Mouse (Mus musculus): ENCODE results near the gene Pla2r1. TPM values are rescaled to one million over a fixed set of nuclear protein-coding genes. Genes with fewer than 3 reads are reported as not detected.

The Pla2r1 gene
- polyA plus RNA-seq, 1 experiment from 2014 or later, result 0.19 TPM

GRCm38 (mm10) chr2:60387363-60387762, 165.7 kb downstream of the Pla2r1 start:
- H3K36me3 ChIP-seq (ENCODE audit: poor library complexity, severe bottlenecking), result no peaks in the 10 kb centered on the region
- no peaks in the 10 kb centered on the region for H3K9me3 ChIP-seq (replicated peaks)
- no peak for ATAC-seq
- H3K4me3 ChIP-seq, result no peak overlapping the region
- 0 out of 2 replicates have a peak, but pooled peaks cover 3% of the 10 kb centered on the region for H3K4me1 ChIP-seq
- H3K27me3 ChIP-seq, result peaks cover 16% of the 10 kb centered on the region
- WGBS, result 65% methylated on average over 3 of the region's 3 CpGs
- H3K4me2 ChIP-seq, result no peak overlapping the region
- H3K9ac ChIP-seq, result no peak overlapping the region
- no peak overlapping the region for H3K27ac ChIP-seq

DNA sequence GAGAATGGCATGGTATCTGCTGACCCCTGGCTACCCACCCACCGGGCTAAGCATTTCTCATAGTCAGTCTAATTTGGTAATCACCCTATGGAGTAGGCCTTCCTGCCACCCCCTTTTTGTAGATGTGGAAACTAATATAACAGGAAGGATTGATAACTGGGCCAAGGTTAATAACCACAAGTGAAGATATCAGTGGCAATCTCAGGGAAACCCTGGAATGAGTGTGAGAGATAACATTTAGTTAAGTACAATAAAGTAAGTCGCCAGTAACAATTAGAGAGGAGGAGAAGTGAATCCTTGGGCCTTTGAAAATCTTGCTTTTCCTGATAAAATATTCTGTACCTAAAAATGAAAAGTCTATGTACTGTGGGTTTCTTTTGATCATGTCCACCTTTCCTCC, 166.3 kb downstream of the Pla2r1 start:
- H3K9ac ChIP-seq, result no peak overlapping the region
- H3K4me2 ChIP-seq, result no peak overlapping the region
- H3K4me3 ChIP-seq, result no peak overlapping the region
- H3K36me3 ChIP-seq (ENCODE audit: poor library complexity, severe bottlenecking), result no peaks in the 10 kb centered on the region
- no peak overlapping the region for H3K27ac ChIP-seq
- ATAC-seq, result no peak
- 0 out of 2 replicates have a peak, but pooled peaks cover 3% of the 10 kb centered on the region for H3K4me1 ChIP-seq
- WGBS, result 89% methylated on average over 2 of the region's 2 CpGs
- no peaks in the 10 kb centered on the region for H3K9me3 ChIP-seq (replicated peaks)
- peaks cover 21% of the 10 kb centered on the region for H3K27me3 ChIP-seq

- H3K4me2 ChIP-seq, result no peak overlapping the region
- H3K9ac ChIP-seq, result no peak overlapping the region
- H3K27me3 ChIP-seq, result peaks cover 21% of the 10 kb centered on the region
- no peak overlapping the region for H3K4me3 ChIP-seq
- no peak overlapping the region for H3K27ac ChIP-seq
- no peaks in the 10 kb centered on the region for H3K9me3 ChIP-seq (replicated peaks)
- ATAC-seq, result no peak
- no peaks in the 10 kb centered on the region for H3K36me3 ChIP-seq (ENCODE audit: poor library complexity, severe bottlenecking)
- H3K4me1 ChIP-seq, result 0 out of 2 replicates have a peak, but pooled peaks cover 3% of the 10 kb centered on the region
These were observed 168.4 kb downstream of the Pla2r1 start for GRCm38 (mm10) chr2:60384763-60385085.

- peaks cover 21% of the 10 kb centered on the region for H3K27me3 ChIP-seq
- no peak overlapping the region for H3K4me3 ChIP-seq
- no peak overlapping the region for H3K9ac ChIP-seq
- H3K4me1 ChIP-seq, result 0 out of 2 replicates have a peak, but pooled peaks cover 3% of the 10 kb centered on the region
- no peak for ATAC-seq
- 33% methylated on average over 7 of the region's 7 CpGs for WGBS
- no peaks in the 10 kb centered on the region for H3K9me3 ChIP-seq (replicated peaks)
- H3K27ac ChIP-seq, result no peak overlapping the region
- no peaks in the 10 kb centered on the region for H3K36me3 ChIP-seq (ENCODE audit: poor library complexity, severe bottlenecking)
- no peak overlapping the region for H3K4me2 ChIP-seq
These were observed 168.9 kb downstream of the Pla2r1 start for GRCm38 (mm10) chr2:60384083-60384762.

GRCm38 (mm10) chr2:60382858-60383669, 170.0 kb downstream of the Pla2r1 start, which contains the start of gene Ly75:
Ly75 (minus strand) TSS chr2:60383303.
- peak; percentile 100 for ATAC-seq
- Histone ChIP-seq H3K4me1 (0 out of 2 replicates have a peak, but pooled peaks cover 3% of the 10 kb centered on the region), H3K9me3 (replicated peaks) (no peaks in the 10 kb centered on the region), H3K36me3 (ENCODE audit: poor library complexity, severe bottlenecking) (no peaks in the 10 kb centered on the region), H3K4me3 (peak within 1 kb of the TSS; percentile 49), H3K27ac (no peak within 1 kb of the TSS), H3K4me2 (peak within 1 kb of the TSS; percentile 76), H3K9ac (peak within 1 kb of the TSS; percentile 54), H3K27me3 (peaks cover 21% of the 10 kb centered on the region)
- 1% methylated on average over 46 of the region's 46 CpGs for WGBS

DNA sequence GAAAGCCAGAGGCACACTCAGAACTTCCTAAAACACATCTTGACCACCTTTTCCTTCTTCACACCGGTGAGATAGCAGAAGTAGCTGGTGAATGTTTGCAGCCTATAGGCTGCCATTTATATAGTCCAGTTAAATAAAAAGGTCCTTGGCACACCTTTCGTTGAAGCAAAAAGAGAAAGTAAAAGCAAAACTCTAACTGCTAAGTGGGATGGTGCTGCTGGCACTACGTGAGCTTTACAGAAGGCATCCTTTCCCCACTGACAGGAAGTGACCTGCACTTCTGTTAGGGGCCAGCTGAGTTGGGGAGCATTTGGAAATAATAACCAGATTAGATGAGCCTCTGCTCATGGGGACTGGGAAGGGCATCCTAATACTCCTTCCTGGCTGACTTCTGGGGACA, 170.8 kb downstream of the Pla2r1 start:
- Histone ChIP-seq H3K9ac (no peak overlapping the region), H3K4me1 (0 out of 2 replicates have a peak, but pooled peaks cover 3% of the 10 kb centered on the region), H3K9me3 (replicated peaks) (no peaks in the 10 kb centered on the region), H3K4me2 (peak overlapping the region; percentile 76), H3K27ac (no peak overlapping the region), H3K27me3 (peaks cover 21% of the 10 kb centered on the region), H3K4me3 (no peak overlapping the region), H3K36me3 (ENCODE audit: poor library complexity, severe bottlenecking) (no peaks in the 10 kb centered on the region)
- no peak for ATAC-seq
- WGBS, result 74% methylated on average over 3 of the region's 3 CpGs

- no peaks in the 10 kb centered on the region for H3K4me1 ChIP-seq
- H3K4me2 ChIP-seq, result no peak overlapping the region
- ATAC-seq, result no peak
- WGBS, result 83% methylated on average over 5 of the region's 5 CpGs
- no peak overlapping the region for H3K9ac ChIP-seq
- peaks cover 4% of the 10 kb centered on the region for H3K27me3 ChIP-seq
- no peaks in the 10 kb centered on the region for H3K9me3 ChIP-seq (replicated peaks)
- no peak overlapping the region for H3K27ac ChIP-seq
- H3K4me3 ChIP-seq, result no peak overlapping the region
- no peaks in the 10 kb centered on the region for H3K36me3 ChIP-seq (ENCODE audit: poor library complexity, severe bottlenecking)
These were observed 175.8 kb downstream of the Pla2r1 start for GRCm38 (mm10) chr2:60377260-60377659.

DNA sequence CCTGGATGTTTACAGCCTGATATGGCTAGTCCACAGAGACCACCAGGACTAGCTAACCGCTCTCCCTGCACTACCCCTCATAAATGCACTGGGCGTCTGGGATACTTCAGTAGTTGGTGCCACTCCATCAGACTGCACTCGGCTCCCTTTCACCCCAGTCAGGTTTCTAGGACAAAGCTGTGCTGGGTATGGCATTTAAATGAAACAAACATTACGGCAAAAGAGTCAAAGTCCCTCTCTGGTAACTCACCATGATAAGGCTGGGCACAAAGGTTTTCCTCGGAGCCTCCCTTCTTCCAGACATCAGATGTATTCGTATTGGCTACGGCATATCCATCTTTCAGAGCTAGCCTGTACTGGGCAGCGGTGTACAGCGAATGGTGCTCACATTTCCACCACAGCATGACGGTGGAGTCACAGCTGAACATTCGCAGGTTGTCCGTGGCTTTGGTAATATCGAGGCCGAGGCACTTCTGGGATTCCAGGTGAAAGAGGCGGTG, 177.4 kb downstream of the Pla2r1 start:
- no peak overlapping the region for H3K27ac ChIP-seq
- no peaks in the 10 kb centered on the region for H3K36me3 ChIP-seq (ENCODE audit: poor library complexity, severe bottlenecking)
- H3K9me3 ChIP-seq (replicated peaks), result no peaks in the 10 kb centered on the region
- no peak for ATAC-seq
- 94% methylated on average over 15 of the region's 15 CpGs for WGBS
- H3K4me1 ChIP-seq, result no peaks in the 10 kb centered on the region
- no peak overlapping the region for H3K9ac ChIP-seq
- H3K4me3 ChIP-seq, result no peak overlapping the region
- no peaks in the 10 kb centered on the region for H3K27me3 ChIP-seq
- H3K4me2 ChIP-seq, result no peak overlapping the region

DNA sequence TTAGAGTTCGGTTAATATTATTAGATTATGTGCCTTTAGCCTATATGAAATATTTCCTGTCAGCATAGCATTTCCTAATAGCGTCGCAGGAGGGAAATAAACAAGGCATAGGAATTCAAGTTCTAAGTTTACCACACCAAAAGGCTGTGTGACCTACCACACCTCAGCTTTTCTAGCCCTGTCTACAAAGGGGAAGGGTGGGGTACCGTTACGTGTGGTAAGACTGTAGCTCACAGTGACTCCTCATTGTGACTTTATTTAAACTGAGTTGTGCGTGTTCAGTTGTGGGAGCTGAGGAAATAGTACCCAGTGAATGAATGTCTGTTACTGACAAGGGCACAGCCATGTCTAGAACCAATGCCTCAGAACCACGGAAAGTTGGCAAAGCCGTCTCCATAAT, 178.0 kb downstream of the Pla2r1 start:
- Histone ChIP-seq H3K9me3 (replicated peaks) (no peaks in the 10 kb centered on the region), H3K27me3 (no peaks in the 10 kb centered on the region), H3K27ac (no peak overlapping the region), H3K9ac (no peak overlapping the region), H3K4me1 (no peaks in the 10 kb centered on the region), H3K4me2 (no peak overlapping the region), H3K4me3 (no peak overlapping the region), H3K36me3 (ENCODE audit: poor library complexity, severe bottlenecking) (no peaks in the 10 kb centered on the region)
- no peak for ATAC-seq
- 95% methylated on average over 8 of the region's 8 CpGs for WGBS

DNA sequence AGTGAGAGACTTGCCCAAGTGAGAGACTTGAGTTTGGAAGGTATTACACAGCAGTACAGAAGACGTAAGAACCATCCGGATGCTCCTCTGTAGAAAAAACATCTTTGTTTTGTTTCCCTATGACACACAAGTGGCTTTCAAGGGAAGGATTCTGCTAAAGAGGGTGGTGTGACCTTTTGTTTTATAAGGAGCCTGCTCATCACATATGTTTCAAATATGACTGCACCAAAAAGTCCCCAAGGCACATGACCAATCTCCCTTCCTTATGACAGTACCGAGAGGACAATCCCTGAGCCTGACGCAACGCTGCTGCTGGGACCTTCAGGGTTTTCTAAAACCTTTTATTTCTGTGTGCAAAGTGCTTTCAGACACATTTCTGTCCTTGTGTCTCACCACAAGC, 182.9 kb downstream of the Pla2r1 start:
- Histone ChIP-seq H3K27ac (no peak overlapping the region), H3K4me3 (no peak overlapping the region), H3K9me3 (replicated peaks) (no peaks in the 10 kb centered on the region), H3K36me3 (ENCODE audit: poor library complexity, severe bottlenecking) (no peaks in the 10 kb centered on the region), H3K4me2 (no peak overlapping the region), H3K9ac (no peak overlapping the region), H3K4me1 (no peaks in the 10 kb centered on the region), H3K27me3 (no peaks in the 10 kb centered on the region)
- ATAC-seq, result no peak
- WGBS, result 96% methylated on average over 5 of the region's 5 CpGs

DNA sequence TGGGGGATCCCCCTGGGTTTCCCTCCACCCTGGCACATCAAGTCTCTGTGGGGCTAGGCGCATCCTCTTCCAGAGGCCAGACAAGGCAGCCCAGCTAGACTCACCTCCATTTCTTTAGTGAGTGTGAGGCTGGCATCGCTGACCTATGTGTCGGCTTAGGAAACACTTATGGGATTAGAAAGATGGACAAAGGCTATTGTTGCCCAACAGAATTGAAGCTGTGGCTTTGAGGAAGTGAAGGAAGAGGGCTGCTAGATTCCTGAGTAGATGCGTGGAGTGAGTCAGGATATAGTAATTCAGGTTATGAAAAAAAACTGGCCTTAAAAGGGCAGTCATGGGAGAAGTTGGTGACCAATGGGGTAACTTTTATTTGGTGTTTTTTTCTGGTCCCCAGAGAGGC, 183.7 kb downstream of the Pla2r1 start:
- H3K9ac ChIP-seq, result no peak overlapping the region
- no peak overlapping the region for H3K4me3 ChIP-seq
- H3K4me2 ChIP-seq, result no peak overlapping the region
- no peaks in the 10 kb centered on the region for H3K9me3 ChIP-seq (replicated peaks)
- H3K4me1 ChIP-seq, result no peaks in the 10 kb centered on the region
- H3K36me3 ChIP-seq (ENCODE audit: poor library complexity, severe bottlenecking), result no peaks in the 10 kb centered on the region
- ATAC-seq, result no peak
- no peaks in the 10 kb centered on the region for H3K27me3 ChIP-seq
- WGBS, result 65% methylated on average over 4 of the region's 4 CpGs
- H3K27ac ChIP-seq, result no peak overlapping the region

- Histone ChIP-seq H3K27ac (no peak overlapping the region), H3K27me3 (no peaks in the 10 kb centered on the region), H3K4me1 (no peaks in the 10 kb centered on the region), H3K4me2 (no peak overlapping the region), H3K9me3 (replicated peaks) (no peaks in the 10 kb centered on the region), H3K9ac (no peak overlapping the region), H3K4me3 (no peak overlapping the region), H3K36me3 (ENCODE audit: poor library complexity, severe bottlenecking) (no peaks in the 10 kb centered on the region)
- ATAC-seq, result no peak
- 88% methylated on average over 7 of the region's 7 CpGs for WGBS
These were observed 185.2 kb downstream of the Pla2r1 start for GRCm38 (mm10) chr2:60367871-60368270.

Data from forebrain, embryonic 13.5 days (tissue).